Mouse (Mus musculus): ENCODE results near the gene Mark4.

The Mark4 gene

GRCm38 (mm10) chr7:19458591-19459111 lies at the start of gene Mark4:
Gene Mark4, minus strand, starts transcription at chr7:19458821.
- H3K27me3 ChIP-seq (ENCODE audit: control insufficient read depth, insufficient read depth, low read length, poor library complexity, severe bottlenecking), result no peaks in the 10 kb centered on the region
- no peaks in the 10 kb centered on the region for H3K36me3 ChIP-seq (ENCODE audit: control insufficient read depth, insufficient read depth, low read length, poor library complexity, severe bottlenecking)
- peak; percentile 83 for DNase-seq (ENCODE audit: low read depth, low spot score)

- peak; percentile 24 for DNase-seq (ENCODE audit: low read depth, low spot score)
- Histone ChIP-seq H3K27me3 (ENCODE audit: control insufficient read depth, insufficient read depth, low read length, poor library complexity, severe bottlenecking) (no peaks in the 10 kb centered on the region), H3K36me3 (ENCODE audit: control insufficient read depth, insufficient read depth, low read length, poor library complexity, severe bottlenecking) (no peaks in the 10 kb centered on the region)
Observed at GRCm38 (mm10) chr7:19507612-19507981, 49.0 kb upstream of the Mark4 start.

GRCm38 (mm10) chr7:19506969-19507611 lies 48.5 kb upstream of the Mark4 start:
- Histone ChIP-seq H3K27me3 (ENCODE audit: control insufficient read depth, insufficient read depth, low read length, poor library complexity, severe bottlenecking) (no peaks in the 10 kb centered on the region), H3K36me3 (ENCODE audit: control insufficient read depth, insufficient read depth, low read length, poor library complexity, severe bottlenecking) (no peaks in the 10 kb centered on the region)
- DNase-seq (ENCODE audit: low read depth, low spot score), result peak; percentile 52

GRCm38 (mm10) chr7:19506326-19506725 lies 47.7 kb upstream of the Mark4 start:
- no peaks in the 10 kb centered on the region for H3K27me3 ChIP-seq (ENCODE audit: control insufficient read depth, insufficient read depth, low read length, poor library complexity, severe bottlenecking)
- DNase-seq (ENCODE audit: low read depth, low spot score), result peak; percentile 55
- no peaks in the 10 kb centered on the region for H3K36me3 ChIP-seq (ENCODE audit: control insufficient read depth, insufficient read depth, low read length, poor library complexity, severe bottlenecking)

GRCm38 (mm10) chr7:19503481-19504068 lies 45.0 kb upstream of the Mark4 start:
- Histone ChIP-seq H3K27me3 (ENCODE audit: control insufficient read depth, insufficient read depth, low read length, poor library complexity, severe bottlenecking) (no peaks in the 10 kb centered on the region), H3K36me3 (ENCODE audit: control insufficient read depth, insufficient read depth, low read length, poor library complexity, severe bottlenecking) (no peaks in the 10 kb centered on the region)
- DNase-seq (ENCODE audit: low read depth, low spot score), result peak; percentile 77

GRCm38 (mm10) chr7:19501658-19502057 lies 43.0 kb upstream of the Mark4 start:
- DNase-seq (ENCODE audit: low read depth, low spot score), result no peak
- Histone ChIP-seq H3K36me3 (ENCODE audit: control insufficient read depth, insufficient read depth, low read length, poor library complexity, severe bottlenecking) (no peaks in the 10 kb centered on the region), H3K27me3 (ENCODE audit: control insufficient read depth, insufficient read depth, low read length, poor library complexity, severe bottlenecking) (no peaks in the 10 kb centered on the region)

- no peak for DNase-seq (ENCODE audit: low read depth, low spot score)
- Histone ChIP-seq H3K36me3 (ENCODE audit: control insufficient read depth, insufficient read depth, low read length, poor library complexity, severe bottlenecking) (no peaks in the 10 kb centered on the region), H3K27me3 (ENCODE audit: control insufficient read depth, insufficient read depth, low read length, poor library complexity, severe bottlenecking) (no peaks in the 10 kb centered on the region)
Observed at GRCm38 (mm10) chr7:19500420-19501363, 42.1 kb upstream of the Mark4 start.

- H3K27me3 ChIP-seq (ENCODE audit: control insufficient read depth, insufficient read depth, low read length, poor library complexity, severe bottlenecking), result no peaks in the 10 kb centered on the region
- no peak for DNase-seq (ENCODE audit: low read depth, low spot score)
- H3K36me3 ChIP-seq (ENCODE audit: control insufficient read depth, insufficient read depth, low read length, poor library complexity, severe bottlenecking), result no peaks in the 10 kb centered on the region
Observed at GRCm38 (mm10) chr7:19498326-19498725, 39.7 kb upstream of the Mark4 start.

GRCm38 (mm10) chr7:19496214-19496555 lies 37.6 kb upstream of the Mark4 start:
- Histone ChIP-seq H3K36me3 (ENCODE audit: control insufficient read depth, insufficient read depth, low read length, poor library complexity, severe bottlenecking) (no peaks in the 10 kb centered on the region), H3K27me3 (ENCODE audit: control insufficient read depth, insufficient read depth, low read length, poor library complexity, severe bottlenecking) (no peaks in the 10 kb centered on the region)
- DNase-seq (ENCODE audit: low read depth, low spot score), result no peak

- Histone ChIP-seq H3K27me3 (ENCODE audit: control insufficient read depth, insufficient read depth, low read length, poor library complexity, severe bottlenecking) (no peaks in the 10 kb centered on the region), H3K36me3 (ENCODE audit: control insufficient read depth, insufficient read depth, low read length, poor library complexity, severe bottlenecking) (no peaks in the 10 kb centered on the region)
- no peak for DNase-seq (ENCODE audit: low read depth, low spot score)
Observed at GRCm38 (mm10) chr7:19495521-19496213, 37.0 kb upstream of the Mark4 start.

- no peak for DNase-seq (ENCODE audit: low read depth, low spot score)
- Histone ChIP-seq H3K27me3 (ENCODE audit: control insufficient read depth, insufficient read depth, low read length, poor library complexity, severe bottlenecking) (no peaks in the 10 kb centered on the region), H3K36me3 (ENCODE audit: control insufficient read depth, insufficient read depth, low read length, poor library complexity, severe bottlenecking) (no peaks in the 10 kb centered on the region)
Observed at GRCm38 (mm10) chr7:19494751-19495474, 36.3 kb upstream of the Mark4 start.

- Histone ChIP-seq H3K36me3 (ENCODE audit: control insufficient read depth, insufficient read depth, low read length, poor library complexity, severe bottlenecking) (no peaks in the 10 kb centered on the region), H3K27me3 (ENCODE audit: control insufficient read depth, insufficient read depth, low read length, poor library complexity, severe bottlenecking) (no peaks in the 10 kb centered on the region)
- DNase-seq (ENCODE audit: low read depth, low spot score), result peak; percentile 33
Observed at GRCm38 (mm10) chr7:19491731-19492130, 33.1 kb upstream of the Mark4 start.

GRCm38 (mm10) chr7:19489525-19489924 lies 30.9 kb upstream of the Mark4 start:
- no peak for DNase-seq (ENCODE audit: low read depth, low spot score)

GRCm38 (mm10) chr7:19486549-19486948 lies 27.9 kb upstream of the Mark4 start:
- no peaks in the 10 kb centered on the region for H3K27me3 ChIP-seq (ENCODE audit: control insufficient read depth, insufficient read depth, low read length, poor library complexity, severe bottlenecking)
- H3K36me3 ChIP-seq (ENCODE audit: control insufficient read depth, insufficient read depth, low read length, poor library complexity, severe bottlenecking), result no peaks in the 10 kb centered on the region

More at GRCm38 (mm10) chr7:19489525-19489924, 30.9 kb upstream of the Mark4 start:
- H3K36me3 ChIP-seq (ENCODE audit: control insufficient read depth, insufficient read depth, low read length, poor library complexity, severe bottlenecking), result no peaks in the 10 kb centered on the region
- H3K27me3 ChIP-seq (ENCODE audit: control insufficient read depth, insufficient read depth, low read length, poor library complexity, severe bottlenecking), result no peaks in the 10 kb centered on the region

More at GRCm38 (mm10) chr7:19486549-19486948, 27.9 kb upstream of the Mark4 start:
- no peak for DNase-seq (ENCODE audit: low read depth, low spot score)

All from splenic B cell, adult 2 months (primary cell).